Mouse (Mus musculus) mouse embryonic stem cell (cell line): ENCODE data around the gene Gpr27.

Experiments
- in situ Hi-C, 2 experiments: fragments of 300-500 bp; cut with MboI; formaldehyde crosslinking; loops; 1 replicate in 1 of 2; 3 replicates in 1 of 2; pipeline ENCODE4 v1.14.3; 2019 to 2020; ENCODE audit warnings: low sequenced_read_pairs in 2 of 2, low pct_unique_long_range_greater_than_20kb in 1 of 2, mixed read lengths in 1 of 2; ENCODE audit not compliant: unreplicated experiment in 1 of 2

Gene Gpr27

GRCm38 (mm10) chr6:99726576-99727303 is 34.3 kb downstream of the Gpr27 start:
- in situ Hi-C loops = no loop called here

GRCm38 (mm10) chr6:99729853-99730252 is 37.4 kb downstream of the Gpr27 start:
- in situ Hi-C loops = no loop called here

GRCm38 (mm10) chr6:99731926-99732325 is 39.4 kb downstream of the Gpr27 start:
- in situ Hi-C loops = no loop called here

GRCm38 (mm10) chr6:99732673-99733072 is 40.2 kb downstream of the Gpr27 start:
- in situ Hi-C loops = no loop called here

- in situ Hi-C loops = no loop called here
Observed at GRCm38 (mm10) chr6:99734666-99735065, 42.2 kb downstream of the Gpr27 start.

GRCm38 (mm10) chr6:99742866-99743265 is 50.4 kb downstream of the Gpr27 start:
- in situ Hi-C loops = no loop called here
